Mouse (Mus musculus) gastrocnemius, postnatal 10 days (tissue): ENCODE data around the gene Kirrel. TPM values are rescaled to one million over a fixed set of nuclear protein-coding genes. Genes with fewer than 3 reads are reported as not detected.

ENCODE experiments used
- DNase-seq: peaks from one replicate; pipeline ENCODE4 v3.0.0; 2021; ENCODE audit warnings: mixed read lengths
- total RNA-seq, 2 experiments: library from RNA; stranded (reverse); gene quantifications; 2 replicates each; pipeline ENCODE4 v1.2.3; 2021

Gene Kirrel
- total RNA-seq, 2 experiments from 2014 or later: 13.7 to 19.0 TPM

- no peak for DNase-seq
These were observed 6.9 kb downstream of the Kirrel start for GRCm38 (mm10) chr3:87167621-87168020.

- DNase-seq: no peak
These were observed 9.2 kb downstream of the Kirrel start for GRCm38 (mm10) chr3:87165291-87165881.

GRCm38 (mm10) chr3:87164099-87164815, 10.3 kb downstream of the Kirrel start:
- peak; percentile 1 for DNase-seq

GRCm38 (mm10) chr3:87163116-87163515, 11.4 kb downstream of the Kirrel start:
- DNase-seq: peak; percentile 11

GRCm38 (mm10) chr3:87162380-87162779, 12.2 kb downstream of the Kirrel start:
- peak; percentile 4 for DNase-seq

- no peak for DNase-seq
These were observed 12.9 kb downstream of the Kirrel start for GRCm38 (mm10) chr3:87161601-87162000.

- no peak for DNase-seq
These were observed 13.6 kb downstream of the Kirrel start for GRCm38 (mm10) chr3:87160819-87161509.

- DNase-seq: no peak
These were observed 15.4 kb downstream of the Kirrel start for GRCm38 (mm10) chr3:87159190-87159589.

GRCm38 (mm10) chr3:87157767-87158291, 16.7 kb downstream of the Kirrel start:
- DNase-seq: no peak

- no peak for DNase-seq
These were observed 17.2 kb downstream of the Kirrel start for GRCm38 (mm10) chr3:87157297-87157696.

- no peak for DNase-seq
These were observed 19.9 kb downstream of the Kirrel start for GRCm38 (mm10) chr3:87154398-87155287.

- no peak for DNase-seq
These were observed 21.5 kb downstream of the Kirrel start for GRCm38 (mm10) chr3:87153038-87153437.

GRCm38 (mm10) chr3:87152111-87152738, 22.3 kb downstream of the Kirrel start:
- DNase-seq: no peak

- DNase-seq: no peak
These were observed 23.2 kb downstream of the Kirrel start for GRCm38 (mm10) chr3:87151294-87151826.

- DNase-seq: no peak
These were observed 23.8 kb downstream of the Kirrel start for GRCm38 (mm10) chr3:87150689-87151244.

GRCm38 (mm10) chr3:87150056-87150688, 24.4 kb downstream of the Kirrel start:
- DNase-seq: no peak

- DNase-seq: no peak
These were observed 25.1 kb downstream of the Kirrel start for GRCm38 (mm10) chr3:87149425-87149824.

- no peak for DNase-seq
These were observed 29.9 kb downstream of the Kirrel start for GRCm38 (mm10) chr3:87144476-87145240.

- DNase-seq: no peak
These were observed 34.3 kb downstream of the Kirrel start for GRCm38 (mm10) chr3:87140284-87140683.

GRCm38 (mm10) chr3:87136782-87137181, 37.8 kb downstream of the Kirrel start:
- DNase-seq: no peak
